Mouse (Mus musculus) MEL-GATA-1-ER (cell line): Measurements from ENCODE around the gene Hapln2.

ENCODE experiments used
- DNase-seq: peaks from one replicate; pipeline ENCODE4 v3.0.0-alpha.2; 2012; ENCODE audit warnings: low read depth; ENCODE audit errors: extremely low read depth

Gene Hapln2

GRCm38 (mm10) chr3:88027434-88028186 is at the start of gene Hapln2:
Gene Hapln2 (minus strand): TSS chr3:88027583.
- DNase-seq: no peak

GRCm38 (mm10) chr3:88074766-88075165 is 47.4 kb upstream of the Hapln2 start:
- no peak for DNase-seq

DNA sequence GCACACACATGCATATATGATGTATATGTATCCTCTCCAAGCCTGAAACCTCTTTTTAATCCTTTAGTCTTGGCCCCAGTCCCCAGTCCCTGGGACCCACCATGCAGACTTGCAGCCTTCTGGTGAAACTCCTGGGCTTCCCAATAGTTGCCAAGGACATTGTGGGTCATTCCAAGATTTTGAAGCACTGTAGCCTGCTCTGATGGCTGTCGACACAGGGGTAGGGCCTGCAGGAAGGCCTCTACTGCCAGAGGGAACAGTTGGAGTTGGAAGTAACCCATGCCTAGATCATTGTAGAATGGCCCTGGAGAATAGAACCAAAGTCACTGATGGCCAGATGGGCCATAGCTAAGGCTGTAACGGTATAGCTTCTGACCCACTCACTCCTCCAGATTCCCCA is 47.0 kb upstream of the Hapln2 start:
- DNase-seq: no peak

DNA sequence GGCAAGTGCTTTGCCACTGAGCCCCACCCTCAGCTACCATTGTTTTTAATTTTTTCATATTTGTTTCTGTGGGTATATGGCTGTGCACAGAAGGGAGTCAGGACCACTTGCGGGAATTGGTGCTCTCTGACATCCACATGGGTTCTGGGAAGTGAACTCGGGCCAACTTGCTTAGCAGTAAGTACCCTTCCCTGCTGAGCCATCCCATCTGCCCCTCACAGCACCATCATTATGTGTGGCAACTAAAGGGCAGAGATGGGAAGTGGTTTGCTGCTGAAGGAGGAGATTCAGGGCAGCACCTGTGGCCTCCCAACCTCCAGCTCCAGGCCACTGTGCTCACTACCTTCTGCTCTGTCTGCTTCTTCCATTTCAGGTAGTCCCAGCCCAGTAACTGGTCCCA is 46.2 kb upstream of the Hapln2 start:
- no peak for DNase-seq

DNA sequence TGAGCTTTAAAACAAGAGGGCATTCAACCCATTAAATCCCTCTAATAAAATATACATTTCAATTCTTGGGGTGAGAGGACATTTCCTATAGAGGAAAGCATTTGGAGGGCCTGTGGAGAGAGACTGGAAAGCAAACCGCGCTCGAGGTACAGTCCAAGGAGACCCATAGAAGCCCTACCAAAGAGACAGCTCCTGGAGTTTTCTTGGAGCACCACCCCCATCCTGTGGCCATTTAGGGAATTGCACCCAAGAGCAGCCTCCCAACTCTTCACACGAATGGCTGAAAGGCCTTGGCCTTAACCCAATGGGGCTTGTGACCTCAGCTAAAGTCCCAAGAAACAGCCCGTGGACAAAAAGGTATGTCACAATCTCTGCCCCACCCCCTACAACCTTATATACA is 44.4 kb upstream of the Hapln2 start:
- peak; percentile 67 for DNase-seq

- DNase-seq: no peak
These were observed 41.0 kb upstream of the Hapln2 start for GRCm38 (mm10) chr3:88068386-88068785.

- DNase-seq: peak; percentile 84
These were observed 30.7 kb upstream of the Hapln2 start, which contains the start of gene Naxe for GRCm38 (mm10) chr3:88057902-88058696. Gene Naxe (minus strand): TSS chr3:88058495.

GRCm38 (mm10) chr3:88057030-88057429 is 29.6 kb upstream of the Hapln2 start:
- DNase-seq: no peak

GRCm38 (mm10) chr3:88049532-88049931 is 22.1 kb upstream of the Hapln2 start:
- DNase-seq: no peak

DNA sequence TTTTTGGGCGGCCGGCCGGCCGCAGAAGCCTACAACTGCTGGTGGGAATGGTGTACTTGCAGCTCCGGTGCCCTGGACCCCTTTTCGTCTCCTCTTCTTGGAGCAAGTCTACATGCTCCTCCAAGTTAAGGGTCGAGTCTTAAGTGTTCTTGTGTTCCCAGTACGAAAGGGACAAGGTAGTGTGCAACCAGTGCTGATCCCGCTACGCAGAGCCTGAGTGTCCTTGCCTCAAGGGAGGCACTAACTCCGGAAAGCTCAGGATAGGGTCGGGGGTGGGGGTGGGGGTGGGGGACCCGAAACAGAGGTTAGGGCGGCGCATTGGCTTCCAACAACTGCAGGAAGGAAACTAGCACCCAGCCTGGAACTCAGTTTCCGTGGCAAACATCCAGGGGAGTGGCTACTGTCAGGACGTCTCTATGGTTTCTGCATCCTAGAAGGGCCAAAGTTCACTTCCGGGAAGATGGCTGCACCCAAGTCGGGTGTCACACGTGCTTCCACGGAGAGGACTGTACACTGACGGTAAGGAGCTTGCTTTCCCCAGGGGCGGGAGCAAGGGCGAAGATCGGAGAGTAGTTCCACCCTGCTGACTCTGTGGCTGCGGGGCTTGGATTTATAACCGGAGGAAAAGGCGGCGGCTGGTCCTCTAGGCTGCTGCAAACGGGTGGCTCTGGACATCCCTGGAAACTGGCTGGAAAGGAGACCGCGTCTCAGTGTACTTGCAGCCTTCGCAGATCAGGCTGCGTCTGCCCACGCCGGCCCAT is 15.5 kb upstream of the Hapln2 start, which contains the start of gene Gpatch4:
Gpatch4 (plus strand) TSS at position 448 of the 761 bp plus-strand sequence.
- peak; percentile 97 for DNase-seq

- DNase-seq: no peak
These were observed 8.3 kb upstream of the Hapln2 start for GRCm38 (mm10) chr3:88035561-88036293.

DNA sequence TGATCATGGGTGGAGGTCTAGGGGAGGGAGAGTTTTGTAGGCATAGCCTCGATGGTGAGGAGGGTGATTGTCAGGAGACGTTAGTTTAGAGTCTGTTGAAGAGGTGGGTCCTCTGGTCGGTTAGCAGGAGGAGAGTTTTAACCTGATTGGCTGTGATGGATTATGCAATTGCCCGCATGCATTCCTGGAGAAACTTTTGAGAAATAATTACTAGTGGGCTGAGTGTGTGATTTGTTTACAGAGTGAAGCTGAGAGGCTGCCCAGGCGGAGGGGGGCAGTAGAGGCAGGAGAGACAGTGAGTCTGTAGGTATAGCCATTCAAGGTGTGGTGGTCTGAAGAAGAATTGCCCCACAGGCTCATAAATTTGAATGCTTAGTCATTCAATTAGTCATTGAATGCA is 6.1 kb upstream of the Hapln2 start:
- no peak for DNase-seq

- DNase-seq: no peak
These were observed 3.4 kb upstream of the Hapln2 start for GRCm38 (mm10) chr3:88030608-88031395.

DNA sequence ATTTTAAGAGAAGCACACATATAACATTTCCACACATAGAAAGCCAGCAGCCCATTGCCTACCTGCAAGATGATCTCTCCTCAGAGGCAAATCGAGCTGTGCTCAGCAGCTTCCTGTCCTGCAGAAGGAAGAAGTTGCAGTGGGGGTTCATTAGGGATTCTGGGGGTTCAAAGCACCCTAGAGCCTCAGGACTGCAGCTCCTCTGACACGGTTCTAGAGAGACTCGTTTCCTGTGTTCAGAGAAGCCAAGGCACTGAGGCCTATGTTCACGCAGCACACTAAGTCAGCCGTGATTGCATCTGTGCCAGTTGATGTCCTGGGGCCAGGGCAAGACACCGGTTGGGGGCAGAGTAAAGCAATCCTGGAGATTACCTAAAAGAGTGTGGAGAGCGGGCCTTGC is 560 bp downstream of the Hapln2 start:
- no peak for DNase-seq

GRCm38 (mm10) chr3:88023192-88024074 is 4.0 kb downstream of the Hapln2 start:
- DNase-seq: no peak

GRCm38 (mm10) chr3:88022322-88023191 is 4.8 kb downstream of the Hapln2 start:
- DNase-seq: no peak

DNA sequence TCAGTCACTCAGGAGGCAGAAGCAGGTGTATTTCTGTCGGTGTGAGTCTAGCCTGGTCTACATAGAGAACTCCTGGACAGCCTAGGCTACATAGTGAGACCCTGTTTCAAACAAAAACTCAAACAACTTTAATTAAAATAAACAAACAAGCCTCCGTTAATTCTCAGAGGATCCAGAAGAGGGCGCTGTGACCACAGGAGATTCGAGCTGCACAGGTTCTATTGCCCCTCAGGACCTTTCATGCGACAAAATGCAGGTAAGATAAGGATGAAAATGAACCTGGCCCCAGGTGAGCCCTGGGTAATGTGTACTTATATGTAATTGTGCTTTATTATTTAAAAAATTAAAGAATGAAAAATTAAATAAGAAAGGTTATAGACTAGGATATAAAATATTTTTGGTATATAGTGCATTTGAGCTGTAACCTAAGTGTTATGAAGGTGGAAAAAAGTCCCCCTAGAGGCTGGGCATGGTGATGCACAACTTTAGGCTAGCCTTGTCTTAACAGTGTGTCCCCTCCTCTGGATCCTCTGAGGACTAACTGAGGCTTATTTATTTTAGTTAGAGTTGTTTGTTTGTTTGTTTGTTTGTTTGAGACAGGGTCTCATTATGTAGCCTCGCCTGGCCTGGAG is 16.6 kb downstream of the Hapln2 start:
- peak; percentile 67 for DNase-seq
